24 mouse cellular contexts compared by ENCODE assay signal in the genomic region with DNA sequence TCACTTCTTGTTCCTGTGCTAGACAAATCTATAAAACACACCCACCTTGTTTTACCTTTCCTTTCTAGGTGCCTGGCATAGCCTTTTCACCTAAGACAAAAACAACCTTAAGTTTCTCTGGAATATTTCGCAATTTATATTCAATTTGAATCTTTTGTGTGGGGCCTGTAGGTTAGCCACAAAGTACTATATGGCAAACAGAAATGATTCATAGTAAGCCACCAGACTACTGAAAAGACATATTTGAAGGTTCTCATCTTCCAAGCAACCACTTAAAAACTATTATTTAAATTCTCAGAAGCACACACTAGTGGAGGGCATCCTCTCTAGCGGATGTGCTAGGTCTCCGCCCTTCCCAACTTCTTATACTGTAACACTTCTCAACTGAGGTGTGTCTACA. TPM values are rescaled to one million over a fixed set of nuclear protein-coding genes. Genes with fewer than 3 reads are reported as not detected.
DNase-seq lines count a peak whose midpoint lies in the region; ATAC-seq lines count a peak whose summit lies in the region.
"Had no signal": no experiment of that assay in that cellular context is flagged by ENCODE, and none has a peak within 500 bp of the region (broad histone marks: within the 10 kb centered on the region; RNA-seq: fewer than 3 reads in every experiment).

No protein-coding gene starts in this region.

- no peak overlapping the region for H3K4me3 ChIP-seq in heart, embryonic 10.5 days
- H3K4me3 ChIP-seq in hindbrain, embryonic 13.5 days: no peak overlapping the region
- no peak overlapping the region for H3K4me3 ChIP-seq in hindbrain, embryonic 14.5 days (replicated peaks; ENCODE audit: low read length)
- H3K4me3 ChIP-seq in midbrain, embryonic 13.5 days (replicated peaks): no peak overlapping the region
- no peak overlapping the region for H3K4me3 ChIP-seq in midbrain, embryonic 14.5 days (replicated peaks; ENCODE audit: low read depth, low read length)
- H3K4me3 ChIP-seq: embryonic facial prominence, embryonic 13.5 days; heart, adult 2 months; hindbrain, embryonic 15.5 days; kidney, embryonic 15.5 days; lung, embryonic 15.5 days; neural tube, embryonic 13.5 days had no signal

- peaks cover 31% of the 10 kb centered on the region for H3K4me1 ChIP-seq in heart, embryonic 10.5 days
- H3K4me1 ChIP-seq in hindbrain, embryonic 13.5 days (replicated peaks): peaks cover 27% of the 10 kb centered on the region
- H3K4me1 ChIP-seq in hindbrain, embryonic 14.5 days (replicated peaks; ENCODE audit: control insufficient read depth, insufficient read depth, low read length): 0 out of 2 replicates have a peak, but pooled peaks cover 6% of the 10 kb centered on the region
- peaks cover 38% of the 10 kb centered on the region for H3K4me1 ChIP-seq in midbrain, embryonic 13.5 days (replicated peaks)
- H3K4me1 ChIP-seq in midbrain, embryonic 14.5 days (ENCODE audit: control insufficient read depth, insufficient read depth, low read length): 0 out of 2 replicates have a peak, but pooled peaks cover 2% of the 10 kb centered on the region
- H3K4me1 ChIP-seq: kidney, embryonic 15.5 days had no signal

- intact Hi-C loops in heart, postnatal 25 days (cut with DNase I): no loop called here

- 86% methylated on average over 3 of the region's 3 CpGs for WGBS in heart, embryonic 10.5 days
- WGBS in hindbrain, embryonic 13.5 days: 95% methylated on average over 3 of the region's 3 CpGs
- 92% methylated on average over 3 of the region's 3 CpGs for WGBS in hindbrain, embryonic 14.5 days
- WGBS in midbrain, embryonic 13.5 days: 94% methylated on average over 3 of the region's 3 CpGs
- WGBS in midbrain, embryonic 14.5 days: 92% methylated on average over 3 of the region's 3 CpGs

- no peak for ATAC-seq in hindbrain, embryonic 13.5 days (ENCODE audit: low FRiP score)
- no peak for ATAC-seq in hindbrain, embryonic 14.5 days (ENCODE audit: low FRiP score)
- no peak for ATAC-seq in midbrain, embryonic 13.5 days
- no peak for ATAC-seq in midbrain, embryonic 14.5 days (ENCODE audit: low FRiP score, low TSS enrichment)

- no peak overlapping the region for H3K4me2 ChIP-seq in hindbrain, embryonic 13.5 days
- H3K4me2 ChIP-seq in hindbrain, embryonic 14.5 days (replicated peaks): no peak overlapping the region
- H3K4me2 ChIP-seq in midbrain, embryonic 13.5 days (replicated peaks): no peak overlapping the region
- H3K4me2 ChIP-seq in midbrain, embryonic 14.5 days (ENCODE audit: low read length): no peak overlapping the region
- H3K4me2 ChIP-seq: embryonic facial prominence, embryonic 13.5 days; hindbrain, embryonic 15.5 days; kidney, embryonic 15.5 days; lung, embryonic 15.5 days; neural tube, embryonic 13.5 days had no signal

- H3K27ac ChIP-seq in heart, embryonic 10.5 days: 0 out of 2 replicates have a peak overlapping the region, but pooled peaks have one; percentile 12
- peak overlapping the region; percentile 24; the same call in 1 of the 2 replicates for H3K27ac ChIP-seq in hindbrain, embryonic 13.5 days
- no peak overlapping the region for H3K27ac ChIP-seq in hindbrain, embryonic 14.5 days
- H3K27ac ChIP-seq in midbrain, embryonic 13.5 days: peak overlapping the region; percentile 35; the same call in 1 of the 2 replicates
- H3K27ac ChIP-seq in midbrain, embryonic 14.5 days (replicated peaks; ENCODE audit: low read depth, low read length): no peak overlapping the region
- H3K27ac ChIP-seq: embryonic facial prominence, embryonic 13.5 days; hindbrain, embryonic 15.5 days; kidney, embryonic 15.5 days; lung, embryonic 15.5 days; neural tube, embryonic 13.5 days; stomach, postnatal 0 days had no signal

- peaks cover 39% of the 10 kb centered on the region for H3K36me3 ChIP-seq in heart, embryonic 10.5 days
- peaks cover 30% of the 10 kb centered on the region for H3K36me3 ChIP-seq in hindbrain, embryonic 13.5 days
- peaks cover 29% of the 10 kb centered on the region for H3K36me3 ChIP-seq in hindbrain, embryonic 14.5 days (replicated peaks; ENCODE audit: control insufficient read depth, insufficient read depth)
- H3K36me3 ChIP-seq in midbrain, embryonic 13.5 days: peaks cover 26% of the 10 kb centered on the region
- H3K36me3 ChIP-seq in midbrain, embryonic 14.5 days (ENCODE audit: control insufficient read depth, insufficient read depth, low read length): peaks cover 19% of the 10 kb centered on the region

- H3K9ac ChIP-seq in hindbrain, embryonic 13.5 days: no peak overlapping the region
- no peak overlapping the region for H3K9ac ChIP-seq in hindbrain, embryonic 14.5 days
- H3K9ac ChIP-seq in midbrain, embryonic 13.5 days (replicated peaks): no peak overlapping the region
- H3K9ac ChIP-seq in midbrain, embryonic 14.5 days (replicated peaks; ENCODE audit: low read length): no peak overlapping the region
- H3K9ac ChIP-seq: embryonic facial prominence, embryonic 13.5 days; hindbrain, embryonic 15.5 days; kidney, embryonic 15.5 days; lung, embryonic 15.5 days; neural tube, embryonic 13.5 days had no signal

- H3K27me3 ChIP-seq in heart, embryonic 10.5 days (ENCODE audit: insufficient read depth, poor library complexity, severe bottlenecking): no peaks in the 10 kb centered on the region
- no peaks in the 10 kb centered on the region for H3K27me3 ChIP-seq in hindbrain, embryonic 13.5 days
- H3K27me3 ChIP-seq in hindbrain, embryonic 14.5 days (ENCODE audit: control insufficient read depth, insufficient read depth, low read length): no peaks in the 10 kb centered on the region
- no peaks in the 10 kb centered on the region for H3K27me3 ChIP-seq in midbrain, embryonic 13.5 days
- no peaks in the 10 kb centered on the region for H3K27me3 ChIP-seq in midbrain, embryonic 14.5 days (ENCODE audit: control insufficient read depth, insufficient read depth, low read length)
- H3K27me3 ChIP-seq: embryonic facial prominence, embryonic 13.5 days; hindbrain, embryonic 15.5 days; kidney, embryonic 15.5 days; lung, embryonic 15.5 days; neural tube, embryonic 13.5 days had no signal

- H3K9me3 ChIP-seq in heart, embryonic 10.5 days: no peaks in the 10 kb centered on the region
- no peaks in the 10 kb centered on the region for H3K9me3 ChIP-seq in hindbrain, embryonic 13.5 days
- no peaks in the 10 kb centered on the region for H3K9me3 ChIP-seq in hindbrain, embryonic 14.5 days (ENCODE audit: control insufficient read depth, low read length)
- no peaks in the 10 kb centered on the region for H3K9me3 ChIP-seq in midbrain, embryonic 13.5 days
- H3K9me3 ChIP-seq in midbrain, embryonic 14.5 days (ENCODE audit: control insufficient read depth, low read length): no peaks in the 10 kb centered on the region
- H3K9me3 ChIP-seq: embryonic facial prominence, embryonic 13.5 days; hindbrain, embryonic 15.5 days; kidney, embryonic 15.5 days; lung, embryonic 15.5 days; neural tube, embryonic 13.5 days had no signal

- DNase-seq in heart, embryonic 10.5 days (ENCODE audit: low spot score): no peak
- no peak for DNase-seq in heart, postnatal 25 days (ENCODE audit: low spot score)
- DNase-seq in hindbrain, embryonic 14.5 days (ENCODE audit: low spot score): no peak
- DNase-seq in midbrain, embryonic 14.5 days: no peak
- DNase-seq in frontal cortex, postnatal 25 days (ENCODE audit: low spot score in 2 of 2): no peak
- DNase-seq: adrenal gland, postnatal 25 days; cerebellum, adult 18-20 months; cerebellum, postnatal 10 days; heart, adult 2 months; heart, postnatal 14 days; kidney, adult 18-20 months; kidney, postnatal 25 days; liver; right cerebral cortex, postnatal 4 days; thymus, adult 18-20 months; thymus, postnatal 25 days had no signal

RNA-seq across cellular contexts. Expression of a gene that starts 32.6 kb away (rescaled TPM):
- polyA plus RNA-seq in heart, embryonic 10.5 days (2016; fragmentation: Nextera tagmentation; extraction: Ambion mirVana): 6.6 and 9.9 TPM in 2 replicates
- 10 to 100 TPM; 15.7 to 16.9 TPM for total RNA-seq in heart, postnatal 25 days (2021)
- 10.0 and 10.6 TPM in 2 replicates for polyA plus RNA-seq in hindbrain, embryonic 13.5 days (2015; fragmentation: Nextera tagmentation; extraction: Ambion mirVana)
- polyA plus RNA-seq in hindbrain, embryonic 14.5 days (2014; fragmentation: Nextera tagmentation; extraction: Ambion mirVana): 11.0 and 11.8 TPM in 2 replicates
- 10.7 and 11.4 TPM in 2 replicates for polyA plus RNA-seq in midbrain, embryonic 13.5 days (2015; fragmentation: Nextera tagmentation; extraction: Ambion mirVana)
- 13.6 and 14.6 TPM in 2 replicates for polyA plus RNA-seq in midbrain, embryonic 14.5 days (2014; fragmentation: Nextera tagmentation; extraction: Ambion mirVana)

Comparison
In these comparisons a context has a peak if more than half of its experiments do, and no peak if none do; other contexts are left out.
1. H3K27ac ChIP-seq: peak in heart, embryonic 10.5 days (single experiment), hindbrain, embryonic 13.5 days (single experiment) and midbrain, embryonic 13.5 days (single experiment); none in hindbrain, embryonic 14.5 days (single experiment) and midbrain, embryonic 14.5 days (single experiment).